17 mouse cellular contexts compared by ENCODE assay signal in genomic region chr11:7234981-7235609, GRCm38 (mm10). TPM values are rescaled to one million over a fixed set of nuclear protein-coding genes. Genes with fewer than 3 reads are reported as not detected.
DNase-seq lines count a peak whose midpoint lies in the region; ATAC-seq and TF ChIP-seq lines count a peak whose summit lies in the region.
"Had no signal": no experiment of that assay in that cellular context is flagged by ENCODE, and none has a peak within 500 bp of the region (broad histone marks: within the 10 kb centered on the region; RNA-seq: fewer than 3 reads in every experiment).

No protein-coding gene starts in this region.

- WGBS in hindbrain, embryonic 11.5 days, result 54% methylated on average over 3 of the region's 3 CpGs
- 56% methylated on average over 3 of the region's 3 CpGs for WGBS in hindbrain, embryonic 12.5 days
- 36% methylated on average over 3 of the region's 3 CpGs for WGBS in liver, embryonic 13.5 days (ENCODE audit: insufficient replicate concordance)
- 53% methylated on average over 3 of the region's 3 CpGs for WGBS in liver, postnatal 0 days (ENCODE audit: insufficient replicate concordance)

- H3K4me3 ChIP-seq in hindbrain, embryonic 11.5 days (ENCODE audit: low read depth, low read length), result no peak overlapping the region
- no peak overlapping the region for H3K4me3 ChIP-seq in hindbrain, embryonic 12.5 days
- H3K4me3 ChIP-seq in liver, embryonic 13.5 days (replicated peaks), result no peak overlapping the region
- H3K4me3 ChIP-seq in liver, postnatal 0 days (ENCODE audit: low read depth, low read length), result no peak overlapping the region
- H3K4me3 ChIP-seq: forebrain, embryonic 15.5 days; hindbrain, embryonic 15.5 days; limb, embryonic 13.5 days had no signal

- H3K4me1 ChIP-seq in hindbrain, embryonic 11.5 days (replicated peaks; ENCODE audit: control insufficient read depth, insufficient read depth, low read length), result no peaks in the 10 kb centered on the region
- peaks cover 3% of the 10 kb centered on the region; the same call in 1 of the 2 replicates for H3K4me1 ChIP-seq in hindbrain, embryonic 12.5 days
- H3K4me1 ChIP-seq in liver, embryonic 13.5 days (replicated peaks), result no peaks in the 10 kb centered on the region
- no peaks in the 10 kb centered on the region for H3K4me1 ChIP-seq in liver, postnatal 0 days (ENCODE audit: insufficient read depth)
- H3K4me1 ChIP-seq: forebrain, embryonic 15.5 days; hindbrain, embryonic 15.5 days had no signal

- no peak for TF ChIP-seq EP300 in liver, postnatal 0 days (IDR thresholded peaks at IDR 0.05; ENCODE audit: low read depth)

- no peaks in the 10 kb centered on the region; the same call in 1 of the 2 replicates for H3K27me3 ChIP-seq in hindbrain, embryonic 11.5 days (ENCODE audit: control insufficient read depth, insufficient read depth, low read length)
- no peaks in the 10 kb centered on the region for H3K27me3 ChIP-seq in hindbrain, embryonic 12.5 days
- H3K27me3 ChIP-seq in liver, embryonic 13.5 days, result no peaks in the 10 kb centered on the region
- no peaks in the 10 kb centered on the region for H3K27me3 ChIP-seq in liver, postnatal 0 days (ENCODE audit: insufficient read depth, low read length)
- H3K27me3 ChIP-seq: forebrain, embryonic 15.5 days; hindbrain, embryonic 15.5 days; limb, embryonic 13.5 days had no signal

- TF ChIP-seq CTCF in liver, postnatal 0 days (IDR thresholded peaks at IDR 0.05; ENCODE audit: low read depth), result no peak

- peak; percentile 45; the same call in 1 of the 2 replicates for ATAC-seq in hindbrain, embryonic 11.5 days (ENCODE audit: low FRiP score)
- ATAC-seq in hindbrain, embryonic 12.5 days (ENCODE audit: low FRiP score), result no peak
- ATAC-seq in liver, embryonic 13.5 days (ENCODE audit: low read depth), result 0 out of 2 replicates have a peak, but pooled peaks have one; percentile 12
- ATAC-seq in liver, postnatal 0 days, result peak; percentile 64
- ATAC-seq: forebrain, embryonic 15.5 days had no signal

- no peaks in the 10 kb centered on the region for H3K9me3 ChIP-seq in hindbrain, embryonic 11.5 days (ENCODE audit: control insufficient read depth, low read length)
- no peaks in the 10 kb centered on the region for H3K9me3 ChIP-seq in hindbrain, embryonic 12.5 days (replicated peaks)
- H3K9me3 ChIP-seq in liver, embryonic 13.5 days (replicated peaks), result no peaks in the 10 kb centered on the region
- no peaks in the 10 kb centered on the region for H3K9me3 ChIP-seq in liver, postnatal 0 days (ENCODE audit: low read length)
- H3K9me3 ChIP-seq: forebrain, embryonic 15.5 days; hindbrain, embryonic 15.5 days; limb, embryonic 13.5 days had no signal

- H3K36me3 ChIP-seq in hindbrain, embryonic 11.5 days (ENCODE audit: control insufficient read depth, insufficient read depth, low read length), result no peaks in the 10 kb centered on the region
- no peaks in the 10 kb centered on the region for H3K36me3 ChIP-seq in hindbrain, embryonic 12.5 days
- H3K36me3 ChIP-seq in liver, embryonic 13.5 days, result no peaks in the 10 kb centered on the region
- no peaks in the 10 kb centered on the region for H3K36me3 ChIP-seq in liver, postnatal 0 days (replicated peaks; ENCODE audit: insufficient read depth, low read length)
- H3K36me3 ChIP-seq: forebrain, embryonic 15.5 days; hindbrain, embryonic 15.5 days; limb, embryonic 13.5 days had no signal

- H3K9ac ChIP-seq in hindbrain, embryonic 11.5 days (ENCODE audit: low read depth, low read length), result no peak overlapping the region
- no peak overlapping the region for H3K9ac ChIP-seq in hindbrain, embryonic 12.5 days
- H3K9ac ChIP-seq in liver, embryonic 13.5 days, result no peak overlapping the region
- H3K9ac ChIP-seq in liver, postnatal 0 days (replicated peaks), result no peak overlapping the region
- H3K9ac ChIP-seq: forebrain, embryonic 15.5 days; hindbrain, embryonic 15.5 days; limb, embryonic 13.5 days had no signal

- H3K27ac ChIP-seq in hindbrain, embryonic 11.5 days (ENCODE audit: low read depth, low read length), result no peak overlapping the region
- no peak overlapping the region for H3K27ac ChIP-seq in hindbrain, embryonic 12.5 days
- no peak overlapping the region for H3K27ac ChIP-seq in liver, embryonic 13.5 days
- no peak overlapping the region for H3K27ac ChIP-seq in liver, postnatal 0 days (ENCODE audit: low read depth)
- H3K27ac ChIP-seq: forebrain, embryonic 15.5 days; hindbrain, embryonic 15.5 days; limb, embryonic 13.5 days had no signal

- no peak overlapping the region for H3K4me2 ChIP-seq in hindbrain, embryonic 11.5 days (replicated peaks; ENCODE audit: low read depth, low read length)
- no peak overlapping the region for H3K4me2 ChIP-seq in hindbrain, embryonic 12.5 days (replicated peaks)
- no peak overlapping the region for H3K4me2 ChIP-seq in liver, embryonic 13.5 days
- H3K4me2 ChIP-seq in liver, postnatal 0 days (ENCODE audit: low read depth, low read length), result no peak overlapping the region
- H3K4me2 ChIP-seq: forebrain, embryonic 15.5 days; hindbrain, embryonic 15.5 days; limb, embryonic 13.5 days had no signal

- DNase-seq in hindbrain, embryonic 11.5 days (ENCODE audit: low spot score), result no peak
- DNase-seq in liver, embryonic 13.5 days, result no peak
- DNase-seq in liver, result no peak
- peak; percentile 47 for DNase-seq in ZHBTc4 (ENCODE audit: low read depth, low spot score)
- DNase-seq in liver, postnatal 0 days, result no peak
- DNase-seq in layer of hippocampus, adult 11-12 months (ENCODE audit: low spot score), result no peak
- DNase-seq: adrenal gland, postnatal 10 days; cerebellum, adult 2 months; kidney, postnatal 10 days; thymus, postnatal 4 days had no signal

RNA-seq across cellular contexts. Expression of gene Igfbp3, which starts 21.4 kb away (rescaled TPM):
- polyA plus RNA-seq in hindbrain, embryonic 11.5 days (2014; fragmentation: Nextera tagmentation; extraction: Ambion mirVana), result 16.8 and 19.1 TPM in 2 replicates
- polyA plus RNA-seq in hindbrain, embryonic 12.5 days (2016; fragmentation: Nextera tagmentation; extraction: Ambion mirVana), result 26.2 and 43.9 TPM in 2 replicates
- 22.8 and 24.8 TPM in 2 replicates for polyA plus RNA-seq in liver, embryonic 13.5 days (2015; fragmentation: Nextera tagmentation; extraction: Ambion mirVana)
- polyA plus RNA-seq in liver, postnatal 0 days (2015; fragmentation: Nextera tagmentation; extraction: Ambion mirVana), result 27.4 and 31.3 TPM in 2 replicates

RNA-seq across cellular contexts. Expression of gene Igfbp1, which starts 37.5 kb away (rescaled TPM):
- 0.14 and 0.67 TPM in 2 replicates for polyA plus RNA-seq in hindbrain, embryonic 11.5 days (2014; fragmentation: Nextera tagmentation; extraction: Ambion mirVana)
- polyA plus RNA-seq in hindbrain, embryonic 12.5 days (2016; fragmentation: Nextera tagmentation; extraction: Ambion mirVana), result 0.18 and 0.50 TPM in 2 replicates
- polyA plus RNA-seq in liver, embryonic 13.5 days (2015; fragmentation: Nextera tagmentation; extraction: Ambion mirVana), result 52.9 and 56.9 TPM in 2 replicates
- 1,301 and 1,767 TPM in 2 replicates for polyA plus RNA-seq in liver, postnatal 0 days (2015; fragmentation: Nextera tagmentation; extraction: Ambion mirVana)
- polyA plus RNA-seq: heart, embryonic 14.5 days had no signal

RNA-seq across cellular contexts. Expression of gene Gm11985, which starts 46.7 kb away (rescaled TPM):
- polyA plus RNA-seq in hindbrain, embryonic 11.5 days (2014; fragmentation: Nextera tagmentation; extraction: Ambion mirVana), result not detected in 2 replicates
- not detected in 2 replicates for polyA plus RNA-seq in hindbrain, embryonic 12.5 days (2016; fragmentation: Nextera tagmentation; extraction: Ambion mirVana)
- not detected in 2 replicates for polyA plus RNA-seq in liver, embryonic 13.5 days (2015; fragmentation: Nextera tagmentation; extraction: Ambion mirVana)
- 0.11 TPM in 2 replicates for polyA plus RNA-seq in liver, postnatal 0 days (2015; fragmentation: Nextera tagmentation; extraction: Ambion mirVana)
- polyA plus RNA-seq: cerebellum, adult 2 months; forebrain, embryonic 15.5 days; gonadal fat pad, adult 2 months; heart, embryonic 14.5 days; midbrain, embryonic 14.5 days had no signal

Comparison
In these comparisons a context has a peak if more than half of its experiments do, and no peak if none do; other contexts are left out.
1. RNA of gene Igfbp1, which starts 37.5 kb away (polyA plus RNA-seq): 1,301 to 1,767 TPM in liver, postnatal 0 days and 52.9 to 56.9 TPM in liver, embryonic 13.5 days; 0.18 to 0.50 TPM in hindbrain, embryonic 12.5 days and 0.14 to 0.67 TPM in hindbrain, embryonic 11.5 days; every median in the first group is over 10 times any median in the second.